In genomic region chr11:114567814-114568800, GRCm38 (mm10) we compare ENCODE assay signal across 10 mouse cellular contexts.
A peak's percentile ranks its signal among the peaks of the same experiment; 100 is the strongest.
DNase-seq lines count a peak whose midpoint lies in the region; ATAC-seq lines count a peak whose summit lies in the region.
"Had no signal": no experiment of that assay in that cellular context is flagged by ENCODE, and none has a peak within 500 bp of the region (broad histone marks: within the 10 kb centered on the region; RNA-seq: fewer than 3 reads in every experiment).

No protein-coding gene starts in this region.

- no peak overlapping the region for H3K4me3 ChIP-seq in heart, embryonic 15.5 days
- no peak overlapping the region for H3K4me3 ChIP-seq in heart, embryonic 11.5 days (ENCODE audit: low read depth, low read length)
- no peak overlapping the region for H3K4me3 ChIP-seq in hindbrain, embryonic 13.5 days
- H3K4me3 ChIP-seq in neural tube, embryonic 11.5 days (ENCODE audit: low read depth, low read length): no peak overlapping the region
- H3K4me3 ChIP-seq: heart, adult 2 months had no signal

- H3K27ac ChIP-seq in heart, embryonic 15.5 days: no peak overlapping the region
- no peak overlapping the region for H3K27ac ChIP-seq in heart, embryonic 11.5 days (ENCODE audit: low read depth, low read length)
- H3K27ac ChIP-seq in hindbrain, embryonic 13.5 days: peak overlapping the region; percentile 73
- H3K27ac ChIP-seq in neural tube, embryonic 11.5 days (ENCODE audit: low read depth, low read length): 0 out of 2 replicates have a peak overlapping the region, but pooled peaks have one; percentile 4
- H3K27ac ChIP-seq: heart, adult 2 months had no signal

- ATAC-seq in heart, embryonic 15.5 days (replicated peaks; ENCODE audit: insufficient number of reproducible peaks, insufficient read depth, low FRiP score, low read depth): no peak
- ATAC-seq in heart, embryonic 11.5 days (replicated peaks; ENCODE audit: insufficient number of reproducible peaks, low FRiP score, low TSS enrichment): no peak
- 0 out of 2 replicates have a peak, but pooled peaks have one; percentile 10 for ATAC-seq in hindbrain, embryonic 13.5 days (ENCODE audit: low FRiP score)
- no peak for ATAC-seq in neural tube, embryonic 11.5 days (ENCODE audit: insufficient read depth, low FRiP score, low TSS enrichment)
- no peak for ATAC-seq in erythroid progenitor cell, adult 5-6 weeks (replicated peaks; ENCODE audit: low FRiP score, poor library complexity, severe bottlenecking)
- ATAC-seq in megakaryocyte, adult 5-6 weeks (ENCODE audit: poor library complexity, severe bottlenecking): no peak

- 0 out of 2 replicates have a peak, but pooled peaks cover 3% of the 10 kb centered on the region for H3K9me3 ChIP-seq in heart, embryonic 15.5 days (replicated peaks)
- H3K9me3 ChIP-seq in heart, embryonic 11.5 days (replicated peaks; ENCODE audit: control insufficient read depth, low read length): 0 out of 2 replicates have a peak, but pooled peaks cover 3% of the 10 kb centered on the region
- no peaks in the 10 kb centered on the region for H3K9me3 ChIP-seq in hindbrain, embryonic 13.5 days
- H3K9me3 ChIP-seq in neural tube, embryonic 11.5 days (ENCODE audit: control insufficient read depth, low read length): no peaks in the 10 kb centered on the region

- H3K9ac ChIP-seq in heart, embryonic 15.5 days: no peak overlapping the region
- H3K9ac ChIP-seq in heart, embryonic 11.5 days (ENCODE audit: low read depth, low read length): no peak overlapping the region
- peak overlapping the region; percentile 53; the same call in 1 of the 2 replicates for H3K9ac ChIP-seq in hindbrain, embryonic 13.5 days
- H3K9ac ChIP-seq in neural tube, embryonic 11.5 days (ENCODE audit: low read length): no peak overlapping the region

- peaks cover 6% of the 10 kb centered on the region for H3K4me1 ChIP-seq in heart, embryonic 15.5 days (replicated peaks)
- H3K4me1 ChIP-seq in heart, embryonic 11.5 days (ENCODE audit: control insufficient read depth, insufficient read depth, low read length): no peaks in the 10 kb centered on the region
- peaks cover 23% of the 10 kb centered on the region for H3K4me1 ChIP-seq in hindbrain, embryonic 13.5 days (replicated peaks)
- H3K4me1 ChIP-seq in neural tube, embryonic 11.5 days (ENCODE audit: control insufficient read depth, insufficient read depth, low read length): peaks cover 9% of the 10 kb centered on the region

- H3K4me2 ChIP-seq in heart, embryonic 15.5 days: 0 out of 2 replicates have a peak overlapping the region, but pooled peaks have one; percentile 13
- no peak overlapping the region for H3K4me2 ChIP-seq in heart, embryonic 11.5 days
- H3K4me2 ChIP-seq in hindbrain, embryonic 13.5 days: peak overlapping the region; percentile 36
- H3K4me2 ChIP-seq in neural tube, embryonic 11.5 days (ENCODE audit: low read depth): peak overlapping the region; percentile 19; the same call in 1 of the 2 replicates

- H3K36me3 ChIP-seq in heart, embryonic 15.5 days: no peaks in the 10 kb centered on the region
- H3K36me3 ChIP-seq in heart, embryonic 11.5 days (ENCODE audit: control insufficient read depth, insufficient read depth, low read length): no peaks in the 10 kb centered on the region
- no peaks in the 10 kb centered on the region for H3K36me3 ChIP-seq in hindbrain, embryonic 13.5 days
- H3K36me3 ChIP-seq in neural tube, embryonic 11.5 days (ENCODE audit: control insufficient read depth, insufficient read depth, low read length): no peaks in the 10 kb centered on the region

- peaks cover 38% of the 10 kb centered on the region for H3K27me3 ChIP-seq in heart, embryonic 15.5 days
- peaks cover 25% of the 10 kb centered on the region for H3K27me3 ChIP-seq in heart, embryonic 11.5 days (ENCODE audit: control insufficient read depth, insufficient read depth, low read length)
- 0 out of 2 replicates have a peak, but pooled peaks cover 3% of the 10 kb centered on the region for H3K27me3 ChIP-seq in hindbrain, embryonic 13.5 days
- H3K27me3 ChIP-seq in neural tube, embryonic 11.5 days (ENCODE audit: control insufficient read depth, insufficient read depth, low read length): no peaks in the 10 kb centered on the region

- 10% methylated on average over 21 of the region's 21 CpGs for WGBS in heart, embryonic 15.5 days
- WGBS in heart, embryonic 11.5 days (ENCODE audit: insufficient replicate concordance): 7% methylated on average over 21 of the region's 21 CpGs
- 6% methylated on average over 21 of the region's 21 CpGs for WGBS in hindbrain, embryonic 13.5 days
- WGBS in neural tube, embryonic 11.5 days: 4% methylated on average over 21 of the region's 21 CpGs

- DNase-seq in embryo, embryonic 11.5 days (ENCODE audit: low read depth, low spot score): peak; percentile 37
- DNase-seq in neural tube, embryonic 11.5 days (ENCODE audit: low spot score): peak; percentile 56
- DNase-seq in kidney, adult 18-20 months: no peak
- DNase-seq: heart, adult 2 months; thymus, adult 2 months had no signal

Comparison
In these comparisons a context has a peak if more than half of its experiments do, and no peak if none do; other contexts are left out.
1. H3K27ac ChIP-seq: peak in hindbrain, embryonic 13.5 days (single experiment) and neural tube, embryonic 11.5 days (single experiment); none in heart, embryonic 15.5 days (single experiment) and heart, embryonic 11.5 days (single experiment).